Mouse (Mus musculus) liver, adult (tissue): Measurements from ENCODE around the gene D1Pas1.

Source experiments
- GATA4 ChIP-seq: IDR thresholded peaks from 2 replicates; pipeline ENCODE4 v1.6.1; 2014; ENCODE audit warnings: mild to moderate bottlenecking, low read length; ENCODE audit not compliant: insufficient replicate concordance

The D1Pas1 gene

DNA sequence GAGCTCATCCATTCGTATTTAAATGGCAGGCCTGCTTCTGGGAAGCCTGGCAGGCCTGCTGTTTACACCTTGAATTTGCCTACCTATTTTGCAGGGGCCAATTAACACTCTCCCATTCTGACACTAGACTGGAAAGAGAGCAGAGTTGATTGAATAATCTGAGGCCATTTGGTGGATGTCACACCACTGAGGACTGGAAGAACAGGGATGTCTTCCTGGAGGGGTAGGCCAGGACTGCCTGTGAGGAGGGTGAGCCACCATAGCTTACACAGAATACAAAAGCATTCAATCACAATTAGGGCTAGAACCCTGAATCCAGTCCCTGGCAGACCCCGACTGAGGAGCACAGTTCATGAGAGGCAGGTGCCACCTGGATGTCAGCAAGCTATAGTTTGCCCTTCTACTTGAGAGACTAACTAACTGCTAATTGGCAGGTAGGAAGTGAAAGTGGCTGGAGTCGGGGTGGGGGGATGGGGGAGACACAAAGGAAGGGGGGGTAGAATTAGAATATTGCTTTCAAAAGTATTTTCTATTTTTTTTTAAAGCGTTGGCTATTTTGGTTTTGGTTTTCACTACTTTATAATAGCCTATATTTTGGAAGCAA lies 9.8 kb downstream of the D1Pas1 start:
- no peak for TF ChIP-seq GATA4

- no peak for TF ChIP-seq GATA4
Measured at GRCm38 (mm10) chr1:186977801-186978200, 10.6 kb downstream of the D1Pas1 start.

DNA sequence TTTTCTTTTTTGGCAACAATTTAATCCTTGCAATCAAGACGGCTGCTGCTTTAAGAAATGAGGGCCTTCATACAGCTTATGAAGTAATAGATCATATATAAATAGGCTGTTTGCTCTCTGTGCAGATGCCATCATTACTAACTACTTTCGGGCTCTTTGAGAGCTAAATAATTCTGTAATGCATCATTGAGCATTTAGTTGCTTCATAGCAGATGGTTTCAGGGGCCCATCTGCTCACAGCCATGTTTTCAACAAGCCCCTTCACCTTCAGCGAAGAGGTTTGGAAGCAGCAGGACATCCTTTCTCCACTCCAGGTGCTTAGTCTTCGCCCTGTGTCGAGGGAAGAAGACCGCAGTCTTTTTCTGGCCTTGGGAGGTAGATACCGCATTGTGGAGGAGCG lies 12.2 kb downstream of the D1Pas1 start:
- TF ChIP-seq GATA4 = no peak

GRCm38 (mm10) chr1:186980503-186980902 lies 13.3 kb downstream of the D1Pas1 start:
- no peak for TF ChIP-seq GATA4

DNA sequence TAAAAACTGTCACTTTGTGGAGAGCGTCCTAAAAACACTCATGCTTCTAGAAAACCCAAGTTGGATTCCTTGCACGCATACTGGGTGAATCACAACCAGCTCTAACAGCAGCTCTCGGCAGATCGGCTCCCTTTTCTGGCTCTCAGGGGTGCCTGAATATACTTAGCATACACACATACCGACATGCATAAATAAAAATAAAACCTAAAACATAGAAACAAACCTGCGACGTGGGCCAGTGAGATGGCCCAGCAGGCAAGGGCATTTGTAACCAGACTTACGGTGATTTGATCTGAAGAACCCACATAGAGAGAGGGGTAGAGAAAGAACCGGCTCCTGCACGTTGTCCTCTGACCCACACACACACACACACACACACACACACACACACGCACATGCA lies 17.9 kb downstream of the D1Pas1 start:
- TF ChIP-seq GATA4 = no peak

DNA sequence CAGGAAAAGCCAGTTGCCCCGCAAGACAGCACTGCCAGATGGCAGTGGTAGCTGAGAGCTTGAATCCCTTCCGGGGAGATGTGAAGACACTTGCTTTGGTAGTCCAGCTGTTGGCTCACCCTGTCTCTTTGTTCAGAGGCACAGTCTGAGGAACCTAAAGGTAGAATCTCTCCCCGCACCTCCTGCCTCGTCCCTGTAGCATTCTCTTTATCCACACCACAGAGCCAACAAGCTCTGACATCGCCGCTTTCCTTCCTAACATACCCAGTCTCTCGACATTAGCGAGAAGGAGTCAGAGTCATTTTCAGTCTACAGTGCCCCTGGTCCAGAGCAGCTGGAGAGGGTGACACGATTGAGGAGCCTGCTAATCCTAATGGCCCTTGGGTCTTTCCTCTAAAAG lies 18.9 kb downstream of the D1Pas1 start:
- TF ChIP-seq GATA4 = no peak

GRCm38 (mm10) chr1:186986506-186986905 lies 19.3 kb downstream of the D1Pas1 start:
- no peak for TF ChIP-seq GATA4

DNA sequence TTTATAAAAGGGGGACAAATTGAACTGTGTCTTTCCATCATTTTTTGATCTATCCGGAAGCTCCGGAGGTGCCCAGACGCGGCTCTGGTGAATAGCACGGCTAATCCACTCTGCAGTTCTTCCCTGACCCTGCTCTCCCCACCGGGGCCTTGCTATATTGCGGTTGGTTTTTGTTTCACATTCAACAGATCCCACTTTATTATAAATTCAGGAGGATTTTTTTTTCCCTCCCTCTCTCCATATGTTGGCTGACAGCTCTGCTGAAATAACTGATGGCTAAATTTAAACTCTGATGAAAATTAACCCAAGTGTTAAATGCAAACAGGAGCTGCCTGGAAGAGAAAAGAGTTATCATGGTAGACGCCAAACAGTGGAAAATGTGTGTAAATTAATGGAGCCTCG lies 21.1 kb downstream of the D1Pas1 start:
- no peak for TF ChIP-seq GATA4

- TF ChIP-seq GATA4 = no peak
Measured at GRCm38 (mm10) chr1:186988822-186989221, 21.6 kb downstream of the D1Pas1 start.

GRCm38 (mm10) chr1:186991473-186991872 lies 24.3 kb downstream of the D1Pas1 start:
- no peak for TF ChIP-seq GATA4

GRCm38 (mm10) chr1:186992113-186992512 lies 24.9 kb downstream of the D1Pas1 start:
- no peak for TF ChIP-seq GATA4

GRCm38 (mm10) chr1:186997596-186998304 lies 30.5 kb downstream of the D1Pas1 start:
- TF ChIP-seq GATA4 = no peak

DNA sequence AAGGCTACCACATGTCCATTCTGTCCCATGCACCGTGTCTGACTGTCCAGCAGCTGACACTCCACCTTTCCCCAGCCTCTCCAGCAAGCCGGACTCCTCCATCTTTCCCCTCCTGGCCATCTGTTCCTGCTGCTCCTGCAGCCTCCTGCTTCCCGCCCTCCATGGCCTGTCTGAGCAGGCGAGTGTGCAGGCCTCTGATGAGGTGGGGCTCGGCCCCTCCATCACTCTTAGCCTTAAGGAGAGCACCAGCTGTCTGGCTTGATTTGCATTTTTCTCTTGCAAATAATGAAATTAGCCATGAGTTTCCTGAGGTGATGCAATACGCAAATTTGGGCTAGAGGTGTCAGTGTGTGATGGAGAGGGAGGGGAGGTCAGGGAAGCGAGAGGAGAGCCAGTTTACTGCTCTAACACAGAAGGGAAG lies 36.2 kb downstream of the D1Pas1 start:
- no peak for TF ChIP-seq GATA4

- no peak for TF ChIP-seq GATA4
Measured at GRCm38 (mm10) chr1:187004306-187004705, 37.1 kb downstream of the D1Pas1 start.

- TF ChIP-seq GATA4 = no peak
Measured at GRCm38 (mm10) chr1:187006227-187006925, 39.2 kb downstream of the D1Pas1 start.

DNA sequence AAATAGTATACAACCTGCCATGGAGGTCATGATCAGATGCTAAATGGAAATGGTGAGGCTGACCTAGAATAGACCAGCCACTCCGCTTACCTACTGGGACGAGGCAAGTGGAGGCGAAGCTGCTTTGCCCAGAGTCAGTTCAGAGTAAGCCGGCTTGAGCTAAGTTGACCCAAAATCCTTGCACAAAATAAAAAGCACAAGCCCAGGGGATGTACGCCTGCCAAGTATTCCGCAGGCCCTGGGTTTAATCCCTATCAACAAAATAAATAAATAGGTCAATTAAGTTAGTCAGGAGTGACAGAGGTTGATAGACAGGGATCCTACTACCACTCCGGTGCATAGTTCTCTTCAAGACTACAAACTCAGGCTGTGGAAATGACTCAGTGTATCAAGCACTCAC lies 41.0 kb downstream of the D1Pas1 start:
- TF ChIP-seq GATA4 = no peak
